Mouse (Mus musculus): ENCODE results near the gene 5330417C22Rik.
"Not testable (repeated sequence)": the region's sequence is repeated elsewhere in the genome, so short reads cannot be mapped to it uniquely, and the experiment has no call there.

Gene 5330417C22Rik

GRCm38 (mm10) chr3:108533114-108533885 lies 3.0 kb downstream of the 5330417C22Rik start:
- no peak for DNase-seq (ENCODE audit: low spot score)

GRCm38 (mm10) chr3:108528489-108528888 lies 7.8 kb downstream of the 5330417C22Rik start:
- no peak for DNase-seq (ENCODE audit: low spot score)

DNA sequence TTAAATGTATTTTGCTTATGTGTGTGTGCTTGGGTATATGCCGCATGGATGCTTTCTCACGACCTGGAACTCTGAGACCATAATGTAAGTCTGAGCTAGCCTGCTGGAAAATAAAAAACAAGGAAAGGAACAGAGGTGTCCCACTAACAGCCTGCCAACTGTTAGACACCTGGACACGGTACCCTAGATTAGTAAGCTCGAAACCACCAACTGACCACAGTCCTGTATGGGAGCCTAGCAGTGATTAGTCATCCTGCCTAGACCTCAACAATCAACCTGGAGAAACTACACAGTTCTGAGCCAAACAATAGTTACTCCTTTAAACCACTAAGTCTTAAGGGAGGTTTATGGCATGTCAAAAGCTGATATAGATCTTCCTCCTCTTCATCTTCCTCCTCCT lies 12.9 kb downstream of the 5330417C22Rik start:
- no peak for DNase-seq (ENCODE audit: low spot score)

- DNase-seq (ENCODE audit: low spot score) = no peak
Observed at GRCm38 (mm10) chr3:108518276-108518675, 18.1 kb downstream of the 5330417C22Rik start.

DNA sequence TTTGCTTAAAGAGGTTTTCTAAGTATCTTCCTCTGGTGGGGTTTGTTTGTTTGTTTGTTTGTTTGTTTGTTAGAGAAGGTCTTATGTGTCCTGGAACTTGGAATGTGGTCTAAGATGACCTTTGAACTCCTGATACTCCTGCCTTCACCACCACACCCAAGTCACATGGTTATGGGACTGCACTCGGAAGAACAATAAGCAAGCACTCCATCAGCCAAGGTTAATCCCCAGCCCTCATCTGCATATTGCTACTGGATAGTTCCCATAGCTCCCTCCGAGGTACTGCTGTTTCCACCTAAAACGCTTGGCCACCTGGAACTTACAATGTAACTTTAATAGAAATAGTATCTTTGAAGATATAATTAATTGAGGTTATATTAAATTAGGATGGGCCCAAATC lies 22.9 kb downstream of the 5330417C22Rik start:
- no peak for DNase-seq (ENCODE audit: low spot score)

- no peak for DNase-seq (ENCODE audit: low spot score)
Observed at GRCm38 (mm10) chr3:108510716-108511483, 25.4 kb downstream of the 5330417C22Rik start.

- no peak for DNase-seq (ENCODE audit: low spot score)
Observed at GRCm38 (mm10) chr3:108510156-108510555, 26.2 kb downstream of the 5330417C22Rik start.

- DNase-seq (ENCODE audit: low spot score) = no peak
Observed at GRCm38 (mm10) chr3:108508745-108509474, 27.4 kb downstream of the 5330417C22Rik start.

DNA sequence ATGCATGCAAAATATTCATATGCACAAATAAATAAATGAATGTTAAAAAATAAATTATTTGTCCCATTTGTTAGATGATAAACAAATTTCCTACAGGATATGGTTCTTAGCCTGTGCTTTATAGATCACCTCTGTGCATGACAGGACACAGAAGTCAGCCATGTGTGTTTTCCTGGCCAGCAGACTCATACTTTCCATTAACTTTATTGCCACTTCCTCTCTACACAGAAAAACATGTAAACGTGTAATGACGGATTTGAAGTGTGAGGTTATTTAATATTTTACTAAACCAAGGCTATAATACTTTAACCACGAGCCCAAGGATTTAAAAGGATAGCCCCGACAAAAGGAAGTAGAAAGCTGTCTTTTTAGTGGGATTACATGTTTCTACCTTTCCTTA lies 32.4 kb downstream of the 5330417C22Rik start:
- DNase-seq (ENCODE audit: low spot score) = no peak

DNA sequence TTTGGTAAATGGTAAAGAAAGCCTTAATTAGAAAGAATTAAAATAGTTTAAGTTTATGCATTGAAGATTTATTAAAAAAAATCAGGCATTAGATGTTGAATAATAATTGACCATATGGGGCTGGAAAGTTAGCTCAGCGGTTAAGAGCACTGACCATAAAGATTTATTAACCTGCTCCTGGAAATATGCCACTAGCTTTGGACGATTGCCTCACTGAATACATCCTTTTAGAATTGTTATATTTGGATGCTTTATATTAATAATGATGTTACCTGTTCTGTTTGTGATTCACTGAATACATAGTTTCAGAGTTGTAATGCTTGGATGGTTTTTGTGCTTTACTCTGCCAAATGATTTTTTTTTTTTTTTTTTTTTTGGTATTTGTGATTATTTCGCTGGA lies 34.9 kb downstream of the 5330417C22Rik start:
- DNase-seq (ENCODE audit: low spot score) = not testable (repeated sequence)

DNA sequence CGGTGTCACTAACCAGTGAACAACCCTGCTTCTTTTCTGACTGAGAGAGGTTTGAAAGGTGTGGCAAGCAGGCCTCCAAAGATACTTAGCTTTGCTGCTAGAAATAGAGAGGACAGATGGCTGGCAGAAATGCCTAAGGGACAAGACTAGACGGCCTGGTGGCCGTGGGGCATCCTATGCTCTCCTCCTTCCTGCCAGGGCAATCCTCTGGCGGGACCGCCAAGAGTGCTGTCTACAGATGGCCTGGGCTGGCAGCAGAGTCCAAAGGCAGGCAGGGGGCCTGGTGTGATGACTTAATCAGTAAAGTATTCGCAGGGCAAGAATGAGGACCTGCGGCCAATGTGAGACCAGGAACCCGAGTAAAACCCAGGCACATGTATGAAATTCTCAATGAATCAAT lies 36.5 kb downstream of the 5330417C22Rik start:
- DNase-seq (ENCODE audit: low spot score) = no peak

- DNase-seq (ENCODE audit: low spot score) = no peak
Observed at GRCm38 (mm10) chr3:108497602-108498001, 38.7 kb downstream of the 5330417C22Rik start.

DNA sequence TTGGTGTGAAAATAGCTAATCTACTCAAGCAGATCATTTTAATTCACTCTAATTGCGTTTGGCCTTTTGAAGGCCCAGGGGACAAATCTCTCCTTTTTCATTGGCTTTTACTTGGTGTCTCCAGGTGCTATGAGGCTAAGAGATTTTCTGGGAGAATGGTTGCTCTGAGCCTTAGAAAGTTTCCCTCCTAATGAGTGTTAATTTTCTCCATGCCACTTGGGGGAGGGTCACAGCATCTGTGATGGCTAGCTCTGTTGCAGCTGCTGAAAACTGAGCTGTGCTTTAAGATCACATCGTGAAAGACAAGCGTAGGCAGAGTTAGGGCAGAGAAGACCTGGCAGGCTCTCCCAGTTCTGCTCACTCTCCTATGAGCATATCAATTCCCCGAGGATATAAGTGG lies 40.9 kb downstream of the 5330417C22Rik start:
- DNase-seq (ENCODE audit: low spot score) = no peak

- DNase-seq (ENCODE audit: low spot score) = no peak
Observed at GRCm38 (mm10) chr3:108494861-108495474, 41.4 kb downstream of the 5330417C22Rik start.

- DNase-seq (ENCODE audit: low spot score) = no peak
Observed at GRCm38 (mm10) chr3:108489968-108490367, 46.4 kb downstream of the 5330417C22Rik start.

GRCm38 (mm10) chr3:108484749-108485148 lies 51.6 kb downstream of the 5330417C22Rik start:
- DNase-seq (ENCODE audit: low spot score) = no peak

DNA sequence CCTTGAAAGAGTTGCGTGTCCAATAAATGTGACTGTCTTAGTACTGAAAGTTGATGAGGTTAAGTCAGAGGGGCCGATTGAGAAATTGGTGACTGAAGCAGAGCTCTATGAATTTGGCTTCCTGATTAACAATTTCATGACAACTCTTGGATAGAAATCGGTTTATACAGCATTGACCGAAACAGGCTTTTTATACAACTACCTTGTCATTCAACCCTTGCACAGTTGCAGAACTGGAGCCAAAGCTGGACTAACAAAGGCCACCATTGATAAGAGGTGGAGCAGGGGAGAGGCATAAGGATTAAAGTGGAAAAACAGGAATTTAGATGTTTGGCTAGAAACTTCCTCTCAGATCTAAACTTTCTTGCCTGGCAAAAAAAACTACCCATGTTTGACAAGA lies 57.5 kb downstream of the 5330417C22Rik start:
- DNase-seq (ENCODE audit: low spot score) = no peak

DNA sequence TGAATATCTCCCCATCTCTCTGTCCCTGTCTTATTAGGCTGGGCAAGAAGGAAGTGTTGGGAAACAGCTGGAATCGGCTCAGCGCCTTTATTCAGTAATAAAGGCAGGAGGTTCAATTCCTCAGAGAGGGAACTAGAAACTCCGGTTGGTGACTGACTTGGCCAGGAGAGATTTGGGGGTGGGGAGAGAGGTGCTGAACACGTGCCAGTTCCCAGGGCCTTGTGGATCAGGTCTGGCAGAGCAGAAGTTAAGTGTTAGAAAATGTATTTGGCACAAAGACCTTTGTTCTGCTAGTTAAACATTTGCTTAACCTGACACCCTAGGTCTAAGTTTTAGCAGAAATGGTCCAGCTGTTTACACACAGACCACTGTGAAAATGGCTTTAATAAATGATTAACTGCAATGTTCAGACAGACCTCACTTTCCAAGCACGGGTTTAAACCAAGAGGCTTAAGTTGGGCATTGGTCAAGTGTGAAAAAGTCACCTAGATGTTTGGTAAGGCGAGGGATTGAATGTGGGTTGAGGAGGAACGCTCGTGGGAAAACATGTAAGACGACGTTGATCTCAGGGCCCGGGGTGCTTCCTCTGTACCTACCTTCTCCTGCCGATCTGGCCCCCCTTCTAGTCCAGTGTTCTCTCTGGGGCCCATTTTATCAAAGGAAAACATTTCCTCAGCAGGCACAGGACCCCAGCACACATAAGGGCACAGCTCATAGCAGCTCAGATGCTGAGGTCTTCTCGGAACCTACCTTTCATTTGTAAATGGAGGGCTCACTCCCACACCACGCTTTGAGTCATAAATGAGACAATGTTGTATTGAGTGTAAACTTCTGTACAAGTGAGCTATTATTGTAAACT lies 59.3 kb downstream of the 5330417C22Rik start:
- DNase-seq (ENCODE audit: low spot score) = no peak

DNA sequence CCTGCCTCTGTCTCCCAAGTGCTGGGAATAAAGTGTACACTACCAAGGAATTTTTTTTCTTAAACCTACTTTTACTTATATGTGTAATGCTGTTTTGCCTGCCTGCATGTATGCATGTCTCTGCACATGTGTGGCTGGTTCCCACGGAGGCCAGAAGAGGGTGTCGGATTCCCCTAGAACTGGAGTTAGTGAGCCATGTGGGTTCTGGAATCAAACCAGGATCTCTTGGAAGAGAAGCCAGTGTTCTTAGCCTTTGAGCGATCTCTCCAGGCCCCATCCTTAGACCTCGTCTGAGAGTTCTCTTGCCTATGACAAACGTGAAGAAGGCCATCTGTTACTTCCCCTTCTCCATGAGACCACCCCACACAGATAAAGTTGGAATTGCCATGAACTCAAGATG lies 60.8 kb downstream of the 5330417C22Rik start:
- DNase-seq (ENCODE audit: low spot score) = no peak

- DNase-seq (ENCODE audit: low spot score) = no peak
Observed at GRCm38 (mm10) chr3:108474969-108475368, 61.4 kb downstream of the 5330417C22Rik start.

GRCm38 (mm10) chr3:108467760-108468159 lies 68.6 kb downstream of the 5330417C22Rik start:
- DNase-seq (ENCODE audit: low spot score) = peak; percentile 49
